ENCODE assay signal across 12 mouse cellular contexts in genomic region chr6:126514720-126515119, GRCm38 (mm10). TPM values are rescaled to one million over a fixed set of nuclear protein-coding genes. Genes with fewer than 3 reads are reported as not detected.
DNase-seq lines count a peak whose midpoint lies in the region; ATAC-seq lines count a peak whose summit lies in the region.
"Had no signal": no experiment of that assay in that cellular context is flagged by ENCODE, and none has a peak within 500 bp of the region (broad histone marks: within the 10 kb centered on the region; RNA-seq: fewer than 3 reads in every experiment).

No protein-coding gene starts in this region.

- peaks cover 5% of the 10 kb centered on the region; the same call in 1 of the 2 replicates for H3K4me1 ChIP-seq in neural tube, embryonic 11.5 days (ENCODE audit: control insufficient read depth, insufficient read depth, low read length)
- H3K4me1 ChIP-seq in hindbrain, embryonic 10.5 days (replicated peaks): peaks cover 8% of the 10 kb centered on the region
- peaks cover 7% of the 10 kb centered on the region; the same call in 1 of the 2 replicates for H3K4me1 ChIP-seq in midbrain, embryonic 12.5 days
- H3K4me1 ChIP-seq: limb, embryonic 12.5 days had no signal

- ATAC-seq in neural tube, embryonic 11.5 days (ENCODE audit: insufficient read depth, low FRiP score, low TSS enrichment): no peak
- ATAC-seq in midbrain, embryonic 12.5 days (ENCODE audit: low FRiP score, low read depth): peak; percentile 60

- H3K27ac ChIP-seq in neural tube, embryonic 11.5 days (ENCODE audit: low read depth, low read length): no peak overlapping the region
- H3K27ac ChIP-seq in hindbrain, embryonic 10.5 days: no peak overlapping the region
- no peak overlapping the region for H3K27ac ChIP-seq in midbrain, embryonic 12.5 days (replicated peaks)
- H3K27ac ChIP-seq: heart, embryonic 13.5 days; limb, embryonic 12.5 days had no signal

- no peak overlapping the region for H3K4me2 ChIP-seq in neural tube, embryonic 11.5 days (ENCODE audit: low read depth)
- H3K4me2 ChIP-seq in midbrain, embryonic 12.5 days (replicated peaks): no peak overlapping the region
- H3K4me2 ChIP-seq: heart, embryonic 13.5 days; limb, embryonic 12.5 days had no signal

- no peak overlapping the region for H3K4me3 ChIP-seq in neural tube, embryonic 11.5 days (ENCODE audit: low read depth, low read length)
- no peak overlapping the region for H3K4me3 ChIP-seq in hindbrain, embryonic 10.5 days
- H3K4me3 ChIP-seq in midbrain, embryonic 12.5 days: no peak overlapping the region
- H3K4me3 ChIP-seq: heart, embryonic 13.5 days; limb, embryonic 12.5 days had no signal

- 38% methylated on average over 10 of the region's 10 CpGs for WGBS in neural tube, embryonic 11.5 days
- 53% methylated on average over 10 of the region's 10 CpGs for WGBS in hindbrain, embryonic 10.5 days
- 37% methylated on average over 10 of the region's 10 CpGs for WGBS in midbrain, embryonic 12.5 days

- 0 out of 2 replicates have a peak overlapping the region, but pooled peaks have one; percentile 10 for H3K9ac ChIP-seq in neural tube, embryonic 11.5 days (ENCODE audit: low read length)
- no peak overlapping the region for H3K9ac ChIP-seq in midbrain, embryonic 12.5 days (replicated peaks)
- H3K9ac ChIP-seq: heart, embryonic 13.5 days; limb, embryonic 12.5 days had no signal

- H3K27me3 ChIP-seq in neural tube, embryonic 11.5 days (ENCODE audit: control insufficient read depth, insufficient read depth, low read length): no peaks in the 10 kb centered on the region
- H3K27me3 ChIP-seq in hindbrain, embryonic 10.5 days (ENCODE audit: insufficient read depth, poor library complexity, severe bottlenecking): no peaks in the 10 kb centered on the region
- no peaks in the 10 kb centered on the region for H3K27me3 ChIP-seq in midbrain, embryonic 12.5 days

- DNase-seq in neural tube, embryonic 11.5 days (ENCODE audit: low spot score): peak; percentile 58
- no peak for DNase-seq in neural tube, embryonic 10.5 days (ENCODE audit: extremely low spot score, low spot score)
- DNase-seq in hindbrain, embryonic 10.5 days (ENCODE audit: low spot score): peak; percentile 29
- DNase-seq in right cerebral cortex, postnatal 4 days: peak; percentile 10
- no peak for DNase-seq in urinary bladder, adult 18-20 months (ENCODE audit: low spot score in 2 of 2)
- no peak for DNase-seq in cerebellum, adult 18-20 months
- no peak for DNase-seq in urinary bladder, postnatal 4 days (ENCODE audit: low spot score in 2 of 2)
- DNase-seq: adrenal gland, postnatal 14 days had no signal

- no peaks in the 10 kb centered on the region for H3K36me3 ChIP-seq in neural tube, embryonic 11.5 days (ENCODE audit: control insufficient read depth, insufficient read depth, low read length)
- H3K36me3 ChIP-seq in hindbrain, embryonic 10.5 days: no peaks in the 10 kb centered on the region
- no peaks in the 10 kb centered on the region for H3K36me3 ChIP-seq in midbrain, embryonic 12.5 days
- H3K36me3 ChIP-seq: G1E; heart, embryonic 13.5 days; limb, embryonic 12.5 days had no signal

- H3K9me3 ChIP-seq in neural tube, embryonic 11.5 days (ENCODE audit: control insufficient read depth, low read length): no peaks in the 10 kb centered on the region
- no peaks in the 10 kb centered on the region for H3K9me3 ChIP-seq in hindbrain, embryonic 10.5 days
- no peaks in the 10 kb centered on the region for H3K9me3 ChIP-seq in midbrain, embryonic 12.5 days
- H3K9me3 ChIP-seq: heart, embryonic 13.5 days; limb, embryonic 12.5 days had no signal

RNA-seq across cellular contexts. Expression of gene Kcna5, which starts 20.5 kb away (rescaled TPM):
- polyA plus RNA-seq in neural tube, embryonic 11.5 days (2014; fragmentation: Nextera tagmentation; extraction: Ambion mirVana): 2.1 and 2.8 TPM in 2 replicates
- 2.9 and 3.7 TPM in 2 replicates for polyA plus RNA-seq in hindbrain, embryonic 10.5 days (2016; fragmentation: Nextera tagmentation; extraction: Ambion mirVana)
- 2.4 and 5.7 TPM in 2 replicates for polyA plus RNA-seq in midbrain, embryonic 12.5 days (2016; fragmentation: Nextera tagmentation; extraction: Ambion mirVana)
- polyA plus RNA-seq: G1E had no signal

Comparison
In these comparisons a context has a peak if more than half of its experiments do, and no peak if none do; other contexts are left out.
1. DNase-seq: peak in neural tube, embryonic 11.5 days (single experiment), hindbrain, embryonic 10.5 days (single experiment) and right cerebral cortex, postnatal 4 days (single experiment); none in neural tube, embryonic 10.5 days (single experiment), urinary bladder, adult 18-20 months (0 of 2), cerebellum, adult 18-20 months (0 of 2) and urinary bladder, postnatal 4 days (0 of 2).